Mouse (Mus musculus) CD4-positive, CD25-positive, alpha-beta regulatory T cell, adult 2 months (primary cell): Measurements from ENCODE around the gene Rsg1.

Experiments used
- DNase-seq: peaks from one replicate; pipeline ENCODE4 v3.0.0-alpha.2; 2012; ENCODE audit warnings: low read depth, low spot score

Rsg1 gene

DNA sequence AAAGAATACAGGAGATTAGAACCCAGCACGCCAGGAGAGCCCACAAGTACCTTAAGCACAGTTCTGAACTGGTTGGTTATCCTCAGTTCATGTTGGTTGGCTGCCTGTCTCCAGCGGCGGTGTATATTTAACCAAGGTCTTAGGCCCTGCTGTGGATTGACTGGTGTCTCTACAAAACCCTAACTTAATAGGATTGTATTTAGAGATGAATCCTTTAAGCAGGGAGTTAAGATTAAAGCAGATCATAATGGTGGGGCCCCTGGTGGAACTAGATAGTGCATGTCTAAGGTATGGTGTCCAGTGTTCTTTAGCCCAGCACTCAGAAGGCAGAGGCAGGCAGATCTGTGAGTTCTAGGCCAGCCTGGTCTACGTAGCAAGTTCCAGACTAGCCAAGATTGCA, 2.1 kb upstream of the Rsg1 start:
- DNase-seq = no peak

DNA sequence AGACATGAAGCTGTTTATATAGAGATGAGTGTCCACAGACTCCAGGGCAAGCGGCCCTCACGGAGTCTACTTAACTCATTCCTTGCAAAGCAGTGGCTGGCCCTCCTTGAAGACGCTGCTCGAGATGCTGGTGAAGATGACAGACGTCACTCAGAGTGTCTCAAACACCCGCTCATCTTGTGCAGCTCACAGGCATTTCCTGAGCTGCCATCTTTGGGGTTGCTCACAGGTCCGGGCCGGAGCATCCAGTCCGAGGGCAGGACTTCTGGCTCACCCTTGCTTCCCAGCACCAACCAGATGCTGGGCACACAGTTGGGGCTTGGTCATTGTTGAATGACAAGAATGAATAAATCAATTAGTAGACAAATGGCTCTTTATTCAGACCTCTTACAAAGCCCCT, 864 bp upstream of the Rsg1 start:
- no peak for DNase-seq

DNA sequence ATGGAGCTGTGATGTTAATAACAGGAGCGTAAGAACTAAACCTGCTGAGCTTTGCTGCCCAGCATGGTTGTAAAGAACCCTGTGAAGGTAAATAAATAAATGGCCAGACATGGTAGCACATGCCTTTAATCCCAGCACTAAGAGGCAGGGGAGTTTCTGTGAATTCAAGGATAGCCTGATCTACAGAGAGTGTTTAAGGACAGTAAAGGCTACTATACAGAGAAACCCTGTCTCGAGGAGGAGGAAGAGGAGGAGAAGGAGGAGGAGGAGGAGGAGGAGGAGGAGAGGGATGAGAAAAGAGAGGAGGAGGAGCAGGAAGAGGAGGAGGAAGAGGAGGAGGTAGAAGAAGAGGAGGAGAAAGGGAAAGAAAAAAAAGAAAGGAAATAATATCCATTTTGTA, 414 bp upstream of the Rsg1 start:
- no peak for DNase-seq

DNA sequence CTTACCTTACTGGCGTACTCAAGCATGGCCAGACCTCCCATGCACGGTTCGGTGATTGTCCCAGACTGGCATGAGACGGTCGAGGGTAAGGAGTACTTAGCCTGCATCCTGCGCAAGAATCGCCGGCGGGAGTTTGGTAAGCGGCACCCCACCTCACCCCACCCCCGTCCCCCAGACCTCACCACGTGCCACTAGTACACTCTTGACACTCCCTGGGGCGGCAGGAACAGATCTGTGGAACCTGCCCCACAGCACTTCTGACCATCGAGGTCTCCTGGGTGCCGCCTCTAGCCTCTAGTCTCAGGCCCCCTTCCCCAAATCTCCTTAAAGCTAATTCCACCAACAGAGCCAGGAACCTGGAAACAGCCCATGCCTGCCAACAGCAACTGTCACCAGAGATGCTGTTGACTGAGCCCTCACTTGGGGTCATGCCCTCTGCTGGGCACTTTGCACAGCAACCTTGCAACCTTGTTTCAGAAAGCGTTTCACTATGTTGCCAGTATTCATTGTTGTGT, 638 bp downstream of the Rsg1 start:
- DNase-seq = peak; percentile 85

DNA sequence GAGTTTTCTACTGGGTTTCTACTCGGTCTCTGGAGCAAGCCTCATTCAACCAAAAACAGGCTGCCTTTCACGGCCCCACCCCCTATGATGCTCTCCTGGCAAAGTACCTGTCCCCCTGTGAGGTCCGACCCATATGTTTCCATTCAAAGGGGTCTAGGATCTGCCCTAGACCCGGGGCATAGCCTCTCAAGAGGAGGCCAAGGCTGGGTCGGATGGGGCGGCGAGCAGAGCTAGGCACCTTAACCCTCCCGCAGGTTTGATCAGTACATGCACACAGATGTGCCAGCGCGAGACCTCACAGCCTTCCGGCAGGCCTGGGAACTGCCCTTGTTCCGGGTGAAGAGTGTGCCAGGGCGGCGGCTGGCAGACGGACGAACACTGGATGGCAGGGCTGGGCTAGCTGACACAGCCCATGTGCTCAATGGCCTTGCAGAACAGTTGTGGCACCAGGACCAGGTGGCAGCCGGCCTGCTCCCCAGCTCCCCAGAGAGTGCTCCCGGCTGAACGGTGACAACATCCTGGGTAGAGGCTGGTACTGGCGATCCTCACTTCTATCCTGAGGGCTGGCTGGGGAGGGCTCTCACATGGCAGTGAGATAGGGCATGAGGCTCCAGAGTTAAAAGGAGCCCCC, 5.9 kb downstream of the Rsg1 start:
- DNase-seq = no peak

DNA sequence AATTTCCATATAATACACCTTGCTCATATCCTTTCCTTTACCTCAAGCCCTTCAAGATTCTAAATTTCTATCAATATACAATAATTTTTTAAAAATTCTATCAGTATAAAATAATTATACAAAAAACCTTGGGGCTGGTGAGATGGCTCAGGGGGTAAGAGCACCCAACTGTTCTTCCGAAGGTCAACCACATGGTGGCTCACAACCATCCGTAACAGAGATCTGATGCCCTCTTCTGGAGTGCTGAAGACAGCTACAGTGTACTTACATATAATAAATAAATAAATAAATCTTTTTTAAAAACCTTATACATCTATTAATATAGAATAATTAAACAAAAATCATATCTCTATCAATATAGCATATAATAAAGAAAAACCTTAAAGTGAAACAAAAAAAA, 8.1 kb downstream of the Rsg1 start:
- DNase-seq = peak; percentile 45

DNA sequence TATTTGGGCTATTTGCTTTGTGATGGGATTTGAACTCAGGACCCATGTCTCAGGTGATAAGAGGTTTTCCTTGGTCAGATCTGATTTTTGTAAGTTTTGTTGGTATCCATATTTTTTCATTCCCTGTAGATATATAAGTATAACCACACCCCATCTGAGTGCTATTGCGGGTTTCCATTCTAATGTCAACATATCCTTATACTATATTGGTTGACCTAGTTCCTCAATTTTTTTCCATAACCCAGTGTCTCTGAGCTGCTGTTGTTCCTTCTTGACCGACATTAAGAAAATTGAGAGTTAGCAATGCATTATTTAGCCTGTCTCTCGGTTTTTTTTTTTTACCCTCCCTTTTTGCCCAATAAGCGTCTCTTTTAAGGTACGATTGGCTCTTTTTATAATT, 9.0 kb downstream of the Rsg1 start:
- DNase-seq = no peak

DNA sequence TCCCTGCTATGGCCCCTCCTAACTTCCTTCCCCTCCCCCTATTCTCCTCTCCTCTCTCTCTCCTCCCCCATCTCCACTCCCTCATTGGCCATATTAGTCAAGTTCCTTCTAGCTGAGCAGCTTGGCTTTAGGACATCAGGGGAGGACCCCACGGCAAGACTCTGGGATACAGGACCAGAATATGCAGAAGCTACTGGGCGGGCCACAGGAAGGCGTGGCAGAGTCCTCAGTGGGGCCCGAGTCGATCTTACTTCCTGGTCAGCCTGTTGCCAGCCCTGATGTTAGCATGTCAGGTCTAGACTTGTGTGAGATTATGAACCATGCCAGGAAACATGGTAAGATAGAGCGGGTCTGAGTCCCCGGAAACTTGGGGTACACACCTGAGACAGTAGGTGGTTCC, 14.9 kb downstream of the Rsg1 start:
- DNase-seq = no peak

DNA sequence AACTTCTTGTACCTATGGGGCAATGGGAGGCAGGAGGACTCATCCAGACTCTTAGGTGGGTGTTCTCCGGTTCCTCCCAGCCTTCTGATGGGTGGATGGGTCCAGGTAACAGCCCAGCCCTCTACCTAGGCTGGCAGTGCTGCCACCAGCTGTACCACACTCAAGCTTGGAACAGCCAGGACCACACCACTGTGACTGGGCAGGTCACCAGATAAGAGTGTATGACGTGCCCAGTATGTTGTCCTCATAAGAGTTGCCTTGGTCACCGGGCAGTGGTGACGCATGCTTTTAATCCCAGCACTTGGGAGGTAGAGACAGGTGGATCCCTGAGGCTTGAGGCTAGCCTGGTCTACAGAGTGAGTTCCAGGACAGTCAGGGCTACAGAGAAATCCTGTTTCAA, 19.4 kb downstream of the Rsg1 start:
- no peak for DNase-seq

DNA sequence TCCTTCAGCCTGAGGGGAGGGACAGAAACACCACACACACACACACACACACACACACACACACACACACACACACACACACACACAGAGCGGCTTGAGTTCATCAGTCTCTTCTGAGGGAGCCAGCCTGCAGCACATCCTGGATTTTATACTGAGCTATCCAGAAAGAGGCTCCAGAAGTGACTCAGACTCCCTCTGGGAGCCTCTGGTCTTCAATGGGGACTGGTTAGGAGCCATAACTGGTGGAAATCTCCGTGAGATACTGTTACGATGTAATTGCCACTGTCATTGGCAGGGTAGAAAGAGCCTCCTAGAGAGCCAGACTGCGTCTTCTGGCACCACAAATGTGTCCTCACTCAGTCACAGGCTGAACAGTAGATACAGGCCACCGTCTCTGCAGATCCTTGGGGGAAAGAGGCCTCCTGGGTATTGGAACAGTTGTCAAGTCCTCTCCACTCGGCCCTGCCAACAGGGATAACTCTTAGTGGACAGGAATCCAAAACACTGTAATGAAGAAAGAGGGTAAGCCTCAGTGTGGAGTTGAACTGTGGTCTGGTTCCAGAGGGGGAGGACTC, 21.9 kb downstream of the Rsg1 start:
- no peak for DNase-seq

DNA sequence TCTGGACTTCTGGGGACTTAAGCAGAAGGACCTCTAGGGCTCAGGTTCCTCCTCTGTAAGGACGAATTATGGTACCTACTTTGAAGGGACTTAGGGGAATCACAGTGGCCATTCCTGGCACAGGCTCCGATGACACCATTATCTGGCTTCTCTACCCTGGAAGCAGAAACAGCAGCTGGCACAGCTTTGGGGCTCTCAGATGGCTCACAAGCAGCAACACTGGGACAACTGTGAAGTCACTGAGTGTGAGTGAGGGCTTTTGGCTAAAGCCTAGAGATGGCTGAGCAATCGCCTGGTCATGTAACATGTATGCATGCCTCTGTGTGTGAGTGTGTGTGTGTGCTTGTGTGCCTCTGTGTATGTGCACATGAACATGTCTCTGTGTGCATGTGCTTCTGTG, 23.1 kb downstream of the Rsg1 start:
- DNase-seq = no peak

DNA sequence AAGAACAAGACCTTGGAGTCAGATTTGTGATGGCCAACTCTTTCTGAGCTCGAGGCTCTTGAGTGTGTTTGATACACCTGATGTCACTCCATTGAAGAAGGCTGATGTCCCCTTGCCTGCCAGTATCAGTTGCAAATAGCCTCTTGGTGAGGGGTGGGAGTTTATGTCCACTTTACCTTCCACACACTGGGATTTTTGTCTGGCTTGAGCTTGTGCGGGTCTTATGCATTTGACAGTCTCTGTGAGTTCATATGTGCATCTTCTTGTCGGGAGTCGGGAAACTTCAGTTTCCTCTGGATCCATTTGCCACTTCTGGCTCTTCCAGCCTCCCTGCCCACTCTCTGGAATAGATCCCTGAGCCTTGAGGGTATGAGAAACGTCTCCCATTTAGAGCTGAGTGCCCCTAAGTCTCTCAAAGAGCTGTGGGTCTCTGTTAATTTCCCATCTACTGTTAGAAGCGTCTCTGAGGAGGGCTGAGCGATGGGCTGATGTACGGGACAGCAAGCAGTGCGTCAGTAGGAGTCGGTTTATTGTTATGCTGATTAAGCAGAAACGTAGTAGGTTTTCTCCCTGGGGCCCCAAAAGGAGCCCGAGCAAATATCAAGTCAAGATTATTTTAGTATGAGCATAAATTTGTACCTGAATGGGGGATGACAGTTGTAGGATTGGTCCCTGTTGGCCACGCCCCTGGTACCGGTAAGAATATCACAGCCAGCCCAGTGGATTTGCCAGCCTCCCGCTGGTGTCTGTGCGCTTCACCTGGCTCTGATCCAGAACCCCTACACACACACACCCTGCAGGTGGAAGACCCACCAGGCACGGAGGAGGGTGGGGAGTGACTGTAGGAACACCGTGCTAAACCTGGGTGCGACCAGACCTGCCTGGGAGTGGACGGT, 25.0 kb downstream of the Rsg1 start:
- no peak for DNase-seq

DNA sequence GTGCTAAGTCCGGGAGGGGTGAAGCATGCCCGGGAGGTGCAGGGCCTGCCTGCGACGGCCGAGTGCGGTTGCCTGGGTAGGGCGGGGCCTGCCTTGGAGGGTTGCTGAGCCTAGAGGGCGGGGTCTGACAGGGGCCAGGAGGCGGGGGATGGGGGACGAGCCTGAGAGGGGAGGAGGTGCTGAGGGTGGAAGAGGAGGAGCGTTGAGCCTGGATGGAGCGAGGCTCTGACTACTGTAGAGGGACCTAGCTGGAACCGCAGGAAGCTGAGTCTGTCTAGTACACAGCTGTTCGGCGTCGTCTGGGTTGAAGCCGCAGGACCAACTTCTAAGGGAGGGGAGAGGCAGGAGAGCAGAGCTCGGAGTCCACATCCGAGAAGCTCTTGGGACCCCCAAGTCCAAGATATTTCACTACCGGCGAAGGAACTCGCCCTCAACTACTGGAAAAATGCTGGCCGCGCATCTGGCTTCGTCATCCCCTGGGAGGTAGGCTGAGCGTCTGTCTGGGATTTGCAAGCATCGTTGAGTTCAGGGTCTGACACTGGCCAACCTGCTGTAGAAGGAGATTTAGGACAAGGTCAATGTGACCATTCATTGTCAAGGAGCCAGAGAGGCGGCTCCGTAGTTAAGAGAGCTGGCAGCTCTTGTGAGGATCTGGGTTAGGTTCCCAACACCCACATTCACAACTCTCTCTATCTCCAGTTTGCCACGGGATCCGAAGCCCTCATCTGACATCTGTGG, 25.8 kb downstream of the Rsg1 start, which contains the start of gene Arhgef19:
Arhgef19 (plus strand) TSS at position 112 of the 738 bp plus-strand sequence.
- DNase-seq = peak; percentile 86

DNA sequence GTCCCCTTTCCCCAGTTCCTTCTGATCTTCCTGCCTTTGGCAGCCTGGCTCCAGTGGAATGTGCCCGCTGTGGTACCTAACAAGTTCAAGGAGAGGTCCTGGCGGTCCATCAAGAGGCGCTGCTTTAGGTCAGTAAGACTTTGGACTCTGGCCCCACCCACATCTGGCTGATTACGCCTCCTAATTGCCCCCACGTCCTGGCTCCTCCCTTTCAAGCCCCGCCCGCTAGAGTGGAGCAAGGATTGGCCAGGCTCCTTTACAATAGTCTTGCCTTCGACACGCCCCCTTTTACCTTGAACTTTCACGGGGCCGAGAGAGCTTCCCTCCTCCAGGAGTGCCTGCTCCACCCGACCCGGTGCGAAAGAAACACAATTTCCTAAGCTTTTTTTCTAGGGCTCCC, 26.9 kb downstream of the Rsg1 start:
- DNase-seq = peak; percentile 24

DNA sequence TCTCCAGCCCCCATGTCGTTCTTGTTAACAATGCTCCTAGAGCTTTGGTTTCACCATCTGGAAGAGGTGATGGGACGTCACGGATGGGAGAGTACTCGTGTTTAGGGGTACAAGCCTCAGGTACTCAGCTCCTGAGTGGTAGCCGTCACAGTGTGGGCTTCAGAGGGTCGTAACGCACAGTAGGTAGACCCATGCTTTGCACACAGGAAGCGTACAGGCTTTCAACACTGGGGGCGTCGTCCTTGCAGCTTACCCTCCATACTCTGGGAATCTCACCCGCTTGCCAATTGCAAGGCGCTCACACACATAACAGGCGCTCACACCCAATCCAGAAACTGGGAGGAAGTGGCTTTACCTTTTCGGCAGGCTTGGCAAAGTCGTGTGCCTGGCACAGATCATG, 28.1 kb downstream of the Rsg1 start:
- DNase-seq = no peak

DNA sequence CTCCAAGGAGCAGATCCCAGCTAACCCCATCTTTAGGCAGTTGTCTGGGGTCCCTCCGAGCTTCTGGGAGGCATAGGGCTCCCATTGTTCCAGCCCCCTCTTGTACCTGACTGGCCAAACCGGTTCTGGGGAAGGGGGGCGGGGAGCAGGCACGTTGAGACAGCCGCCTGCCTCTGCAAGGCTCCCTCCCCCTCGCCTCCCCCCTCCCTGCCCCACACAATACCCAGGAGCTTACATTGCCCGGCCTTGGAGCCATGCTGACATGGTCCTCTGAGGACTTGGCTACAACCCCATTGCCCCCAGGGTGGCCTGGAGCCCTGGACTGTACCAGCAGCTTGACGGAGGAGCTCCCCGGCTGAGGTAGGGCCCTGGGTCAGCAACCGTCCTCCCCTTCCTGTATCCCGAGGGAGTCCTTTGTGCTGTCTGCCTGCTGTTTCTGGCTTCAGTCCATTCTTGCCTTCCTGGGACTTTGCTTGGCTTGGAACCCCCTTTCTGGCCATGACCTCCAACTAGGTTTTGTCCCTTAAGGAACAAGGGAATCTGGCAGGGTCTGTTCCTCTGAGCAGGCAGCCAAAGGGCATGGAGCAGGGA, 29.0 kb downstream of the Rsg1 start:
- no peak for DNase-seq

DNA sequence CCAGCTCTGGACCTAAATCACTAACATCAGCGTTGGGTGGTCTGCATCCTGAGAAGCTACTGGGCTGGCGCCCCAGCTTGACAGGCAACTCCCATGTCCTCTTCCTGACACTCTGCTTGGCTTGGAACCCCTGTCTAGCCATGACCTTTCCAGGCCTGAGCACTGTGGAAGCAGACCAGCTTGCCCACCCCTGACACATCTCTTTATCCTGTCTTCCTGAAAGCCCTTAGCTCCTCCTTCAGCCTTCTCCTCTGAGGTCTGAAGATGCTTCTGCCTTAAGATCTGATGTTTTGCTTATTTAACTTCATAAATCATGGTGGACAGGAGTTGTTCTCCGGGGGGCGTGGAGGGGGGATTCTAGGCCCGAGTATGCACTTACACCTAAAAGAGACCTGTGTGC, 29.9 kb downstream of the Rsg1 start:
- no peak for DNase-seq

DNA sequence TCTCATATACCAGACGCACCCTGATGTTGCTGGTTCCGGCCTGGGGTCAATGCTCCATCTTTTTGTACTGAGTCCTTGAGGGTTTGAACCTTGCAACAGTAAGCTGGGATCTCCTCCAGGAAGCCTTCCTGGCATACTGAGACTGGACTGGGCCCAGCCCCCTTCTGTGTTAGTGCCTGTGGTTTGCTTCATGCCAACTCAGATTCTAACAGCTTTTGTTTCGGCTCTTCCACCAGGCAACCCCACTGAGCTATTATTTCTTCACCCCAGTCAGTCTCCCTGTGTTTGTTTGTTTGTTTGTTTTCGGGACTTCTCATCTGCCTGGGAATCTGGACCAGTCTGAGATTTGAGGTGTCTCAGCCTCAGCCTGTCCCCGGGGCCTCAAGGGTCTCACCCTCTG, 30.6 kb downstream of the Rsg1 start:
- no peak for DNase-seq

DNA sequence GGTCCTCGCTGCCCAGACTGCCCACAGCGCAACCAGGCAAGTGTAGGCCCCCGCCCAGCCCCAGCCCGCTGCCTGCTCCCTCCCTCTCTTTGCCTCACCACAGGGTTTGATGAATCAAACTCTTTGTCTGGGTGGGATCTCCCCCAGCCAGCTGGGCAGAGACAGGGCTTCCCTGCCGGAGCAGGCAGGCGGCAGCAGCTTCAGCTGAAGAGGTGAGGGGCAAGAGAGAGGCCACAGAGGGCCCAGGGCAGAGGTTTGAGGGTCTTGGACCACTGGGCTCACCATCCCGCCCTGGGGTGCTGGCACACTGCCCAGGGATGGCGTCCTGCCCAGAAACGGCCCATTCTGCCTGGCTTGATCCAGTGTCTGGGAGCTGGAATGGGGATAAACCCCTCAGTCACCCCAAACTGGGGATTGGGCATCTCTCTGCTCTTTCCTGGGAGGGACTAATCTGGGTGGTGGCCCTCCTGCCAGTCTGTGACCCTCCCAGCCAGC, 31.2 kb downstream of the Rsg1 start:
- DNase-seq = no peak

DNA sequence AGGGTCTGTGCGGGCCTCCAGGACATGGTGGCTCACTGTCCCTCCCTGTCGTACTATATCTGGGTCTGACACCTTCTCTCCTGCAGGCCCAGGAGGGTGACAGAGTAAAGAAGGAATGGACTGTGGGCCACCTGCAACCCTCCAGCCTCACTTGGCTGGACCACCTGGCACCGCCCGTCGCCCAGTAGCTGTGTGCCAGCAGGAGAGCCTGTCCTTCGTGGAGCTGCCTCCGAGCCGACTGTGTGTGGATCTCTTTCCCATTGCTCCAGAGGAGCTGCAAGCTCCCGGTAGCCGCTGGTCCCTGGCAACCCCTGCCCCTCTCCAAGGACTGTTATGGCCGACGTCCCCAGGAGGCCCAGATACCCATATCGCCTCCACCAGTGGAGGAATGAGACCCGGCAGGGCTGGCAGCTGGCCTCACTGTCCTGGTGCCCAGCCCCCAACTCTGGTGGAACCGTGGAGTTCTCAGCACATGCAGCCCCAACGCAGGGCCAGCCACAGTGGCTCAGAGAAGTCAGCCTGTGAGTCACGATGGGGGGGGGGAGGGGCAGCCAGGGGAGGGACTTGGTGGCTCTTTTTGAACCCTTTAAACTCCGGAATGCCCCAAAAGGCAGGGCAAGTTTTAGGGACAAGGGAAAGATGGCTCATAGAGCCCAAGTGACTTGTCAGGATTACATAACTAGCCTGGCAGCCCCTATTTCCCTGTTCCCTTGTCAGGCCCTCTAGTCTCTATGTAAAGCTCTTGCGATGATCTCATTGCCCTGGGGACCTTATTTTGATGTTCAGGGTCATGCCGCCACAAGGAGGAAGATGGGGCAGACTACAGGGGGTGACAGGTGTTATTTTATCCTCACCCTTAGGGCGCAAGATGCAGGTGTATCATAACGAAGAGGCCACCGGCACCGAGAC, 32.6 kb downstream of the Rsg1 start:
- DNase-seq = no peak
